Mouse (Mus musculus) ES-CJ7 (cell line): ENCODE measurements around the gene Arg1.

Experiments used
- DNase-seq: peaks from one replicate; pipeline ENCODE4 v3.0.0; 2011; ENCODE audit warnings: low read depth, low spot score

The Arg1 gene

GRCm38 (mm10) chr10:24912576-24912975 lies 14.7 kb downstream of the Arg1 start:
- no peak for DNase-seq

GRCm38 (mm10) chr10:24911199-24911598 lies 16.1 kb downstream of the Arg1 start:
- DNase-seq: no peak

- no peak for DNase-seq
These were observed 21.7 kb downstream of the Arg1 start for GRCm38 (mm10) chr10:24905627-24906026.

GRCm38 (mm10) chr10:24895927-24896326 lies 31.4 kb downstream of the Arg1 start:
- peak; percentile 34 for DNase-seq

GRCm38 (mm10) chr10:24888343-24888742 lies 38.9 kb downstream of the Arg1 start:
- DNase-seq: no peak

- peak; percentile 75 for DNase-seq
These were observed 41.3 kb downstream of the Arg1 start for GRCm38 (mm10) chr10:24886008-24886407.

GRCm38 (mm10) chr10:24873624-24874023 lies 53.7 kb downstream of the Arg1 start:
- peak; percentile 44 for DNase-seq

GRCm38 (mm10) chr10:24869760-24870290 lies 57.5 kb downstream of the Arg1 start, which contains the start of gene Med23:
Gene Med23, plus strand, starts transcription at chr10:24869986.
- DNase-seq: peak; percentile 98
